Mouse (Mus musculus): ENCODE measurements around the gene Stk16.

Gene Stk16

DNA sequence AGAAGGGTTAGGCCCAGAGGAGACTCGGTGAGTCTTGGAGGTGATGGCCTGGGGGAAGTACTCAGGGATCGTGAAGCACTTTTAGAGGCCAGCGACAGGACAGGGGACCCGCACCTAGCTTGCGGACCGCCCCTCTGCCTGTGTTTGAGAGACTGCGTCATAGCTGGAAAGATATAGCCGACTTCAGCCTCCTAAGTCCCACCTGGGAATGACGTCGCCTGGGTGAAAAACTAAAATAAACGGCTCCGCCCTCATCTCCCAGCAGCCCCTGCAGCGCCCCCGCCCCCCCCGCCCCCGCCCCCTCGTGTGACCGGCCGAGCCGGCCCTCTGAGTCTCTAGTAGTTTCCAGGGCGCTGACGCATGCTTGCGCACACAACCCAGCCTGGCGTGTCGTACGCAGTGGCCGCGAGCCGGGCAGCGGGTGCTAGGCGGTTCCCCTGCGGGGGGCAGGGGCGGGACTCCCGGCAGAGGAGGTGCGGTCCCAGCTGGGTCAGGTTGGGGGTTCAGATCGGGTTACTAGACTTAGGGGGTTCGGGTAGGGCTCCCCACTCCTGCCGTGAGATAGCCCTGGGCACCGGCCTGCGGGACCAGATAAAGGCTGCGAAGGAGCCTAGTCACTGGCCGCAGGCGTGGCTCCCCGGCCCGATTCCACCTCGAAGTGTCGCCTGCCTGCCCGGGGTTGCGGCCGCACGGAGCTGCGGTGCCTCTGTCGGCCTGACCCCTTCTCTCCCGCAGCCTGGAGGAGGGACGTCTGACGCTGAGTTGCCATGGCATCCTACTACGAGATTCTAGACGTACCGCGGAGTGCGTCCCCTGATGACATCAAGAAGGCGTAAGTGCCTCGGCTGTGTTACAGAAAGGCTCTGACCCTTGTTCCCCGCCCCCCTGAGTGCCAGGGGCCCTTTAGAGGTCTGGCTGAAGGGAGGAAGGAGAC, 25.7 kb downstream of the Stk16 start, which contains the start of gene Dnajb2:
Dnajb2 (plus strand) TSS at position 290 of the 934 bp plus-strand sequence.
- in situ Hi-C loops (cut with MboI, MseI): no loop called here

DNA sequence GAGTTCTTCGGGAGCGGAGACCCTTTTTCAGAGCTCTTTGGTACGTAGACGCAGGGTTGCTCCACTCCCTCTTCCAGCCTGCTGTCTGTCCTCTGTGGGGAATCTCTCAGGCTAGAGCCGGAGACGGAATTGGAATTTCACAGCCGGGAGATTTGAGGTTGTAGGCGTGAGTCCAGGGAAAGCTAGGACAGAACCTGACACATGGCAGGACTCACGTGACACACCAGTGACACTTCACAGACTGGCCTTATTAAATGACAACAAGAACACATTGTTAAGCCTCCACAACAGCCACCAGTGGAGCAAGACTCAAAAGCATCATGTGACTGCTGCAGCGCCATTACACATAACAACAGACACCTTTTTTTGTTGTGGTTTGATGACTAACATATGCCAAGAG, 29.0 kb downstream of the Stk16 start:
- in situ Hi-C loops (cut with MboI, MseI): no loop called here

DNA sequence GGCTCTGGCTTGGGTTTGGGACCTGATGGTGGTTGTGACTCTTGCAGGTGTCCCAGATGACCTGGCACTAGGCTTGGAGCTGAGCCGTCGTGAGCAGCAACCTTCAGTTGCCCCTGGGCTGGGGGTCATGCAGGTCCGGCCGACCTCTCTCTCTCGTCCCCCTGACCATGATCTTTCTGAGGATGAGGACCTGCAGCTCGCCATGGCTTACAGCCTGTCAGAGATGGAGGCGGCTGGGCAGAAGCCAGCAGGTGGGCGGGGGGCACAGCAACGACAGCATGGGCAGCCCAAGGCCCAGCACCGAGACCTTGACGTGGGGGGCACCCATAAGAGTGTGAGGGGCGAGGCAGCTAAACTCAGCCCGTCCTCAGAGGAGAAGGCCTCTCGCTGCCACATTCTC, 32.8 kb downstream of the Stk16 start:
- in situ Hi-C loops (cut with MboI, MseI): no loop called here

- in situ Hi-C loops (cut with MboI, MseI): no loop called here
Measured at GRCm38 (mm10) chr1:75244175-75244826, 33.7 kb downstream of the Stk16 start.

- in situ Hi-C loops (cut with MboI, MseI): no loop called here
Measured at GRCm38 (mm10) chr1:75244836-75245235, 34.2 kb downstream of the Stk16 start.

DNA sequence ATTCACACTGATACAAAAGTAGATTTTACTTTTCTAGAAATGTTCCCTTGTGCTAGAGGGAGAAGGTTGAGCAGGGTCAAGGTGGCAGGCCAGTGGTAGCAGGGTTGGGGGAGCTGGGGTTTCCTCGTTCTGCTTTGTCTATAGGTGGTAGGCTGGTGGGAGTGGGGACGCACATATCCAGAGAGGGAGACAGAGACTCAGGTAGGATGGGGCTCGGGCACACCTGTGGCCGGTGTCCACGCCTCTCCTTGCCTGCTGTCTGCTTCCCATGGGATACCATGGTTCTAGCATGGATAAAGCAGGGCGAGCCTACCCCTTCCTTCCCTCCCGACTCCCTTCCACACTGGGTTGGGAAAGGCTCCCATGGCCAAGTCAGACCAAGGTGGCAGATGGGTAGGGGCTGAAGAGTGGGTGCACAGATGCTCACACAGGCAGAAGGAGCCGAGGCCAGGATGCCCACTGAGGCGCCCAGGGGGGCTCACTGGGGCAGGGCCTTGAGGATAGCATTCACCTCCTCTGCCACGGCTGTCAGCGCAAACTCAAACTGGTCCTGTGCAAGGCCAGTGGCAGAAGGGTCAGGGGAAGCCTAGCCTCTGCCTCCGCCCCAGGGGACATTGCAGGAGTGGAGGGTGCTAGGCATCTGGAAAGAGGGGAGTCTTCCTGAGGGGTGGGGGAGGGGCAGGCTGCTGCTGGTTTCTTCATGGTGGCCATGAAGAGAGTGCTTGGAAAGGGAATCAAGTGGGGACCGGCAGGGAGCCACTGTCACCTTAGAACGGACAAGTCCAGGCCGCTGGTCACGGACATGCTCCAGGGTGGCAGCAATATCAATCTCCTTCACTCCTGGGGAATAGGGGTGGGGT, 36.7 kb downstream of the Stk16 start:
- in situ Hi-C loops (cut with MboI, MseI): no loop called here

DNA sequence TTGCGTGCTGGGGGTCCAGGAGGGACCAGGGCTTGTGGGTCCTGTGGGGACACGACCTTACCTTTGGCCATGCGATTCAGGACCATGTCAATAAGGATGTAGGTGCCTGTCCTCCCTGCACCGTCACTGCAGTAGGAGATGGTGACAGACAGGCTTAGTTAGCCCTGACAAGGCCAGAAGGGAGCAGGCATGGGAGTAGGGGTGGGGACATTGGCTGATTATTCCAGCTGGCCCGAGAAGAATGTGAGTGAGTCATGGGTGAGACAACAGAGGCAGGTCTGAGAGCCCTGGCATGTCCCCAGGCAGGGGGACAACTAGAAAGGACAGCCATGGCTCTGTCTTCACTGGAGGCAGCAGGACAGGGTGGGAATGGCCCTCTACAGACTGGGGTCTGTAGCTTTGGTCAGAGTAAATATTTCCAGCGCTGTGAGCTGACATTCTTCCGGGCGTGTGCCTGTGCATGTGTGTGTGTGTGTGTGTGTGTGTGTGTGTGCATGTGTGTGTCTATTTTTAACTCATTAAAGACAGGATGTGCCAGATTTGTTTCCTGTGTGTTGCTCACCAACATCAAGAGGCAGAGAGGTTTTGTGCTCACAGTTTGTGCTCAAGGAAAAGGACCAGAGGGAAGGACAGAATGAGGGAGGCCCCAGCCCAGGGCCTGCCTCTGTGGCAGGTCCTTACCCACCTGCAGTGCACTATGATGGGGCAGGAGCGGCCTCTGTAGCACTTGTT, 37.6 kb downstream of the Stk16 start:
- in situ Hi-C loops (cut with MboI, MseI): no loop called here

DNA sequence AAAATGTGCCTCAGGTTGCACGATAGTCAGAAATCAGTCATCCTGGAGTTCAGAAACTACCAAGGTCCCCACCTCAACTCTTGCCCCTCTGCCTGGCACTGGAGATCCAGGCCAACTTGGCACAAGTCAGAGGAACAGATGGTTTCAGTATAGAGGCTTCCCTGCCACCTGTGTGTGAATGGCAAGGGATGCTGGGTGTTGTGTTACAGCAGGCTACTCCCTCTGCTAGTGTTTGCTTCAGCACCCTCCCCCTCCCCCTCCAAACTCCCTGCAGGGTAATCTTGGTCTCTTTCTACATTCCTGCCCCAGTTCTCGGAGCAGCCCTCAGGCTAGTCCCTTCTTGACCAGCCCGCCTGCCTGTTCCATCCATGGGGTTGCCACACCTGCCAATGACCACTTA, 39.9 kb downstream of the Stk16 start:
- in situ Hi-C loops (cut with MboI, MseI): loop anchor here (5.0 to 10.0 kb wide), 3 partner anchors 56 to 198 kb away; partner anchors contain the start of genes Ankzf1, Atg9a and Nhej1

GRCm38 (mm10) chr1:75251112-75251970, 40.7 kb downstream of the Stk16 start:
- in situ Hi-C loops (cut with MboI, MseI): loop anchor here (5.0 to 10.0 kb wide), 3 partner anchors 57 to 199 kb away; partner anchors contain the start of genes Ankzf1, Atg9a and Nhej1

- in situ Hi-C loops (cut with MboI, MseI): loop anchor here (5.0 to 10.0 kb wide), 3 partner anchors 58 to 200 kb away; partner anchors contain the start of genes Ankzf1, Atg9a and Nhej1
Measured at GRCm38 (mm10) chr1:75252308-75252707, 41.7 kb downstream of the Stk16 start.

- in situ Hi-C loops (cut with MboI, MseI): loop anchor here (5.0 to 10.0 kb wide), 3 partner anchors 58 to 201 kb away; partner anchors contain the start of genes Ankzf1, Atg9a and Nhej1
Measured at GRCm38 (mm10) chr1:75253029-75253428, 42.4 kb downstream of the Stk16 start.

DNA sequence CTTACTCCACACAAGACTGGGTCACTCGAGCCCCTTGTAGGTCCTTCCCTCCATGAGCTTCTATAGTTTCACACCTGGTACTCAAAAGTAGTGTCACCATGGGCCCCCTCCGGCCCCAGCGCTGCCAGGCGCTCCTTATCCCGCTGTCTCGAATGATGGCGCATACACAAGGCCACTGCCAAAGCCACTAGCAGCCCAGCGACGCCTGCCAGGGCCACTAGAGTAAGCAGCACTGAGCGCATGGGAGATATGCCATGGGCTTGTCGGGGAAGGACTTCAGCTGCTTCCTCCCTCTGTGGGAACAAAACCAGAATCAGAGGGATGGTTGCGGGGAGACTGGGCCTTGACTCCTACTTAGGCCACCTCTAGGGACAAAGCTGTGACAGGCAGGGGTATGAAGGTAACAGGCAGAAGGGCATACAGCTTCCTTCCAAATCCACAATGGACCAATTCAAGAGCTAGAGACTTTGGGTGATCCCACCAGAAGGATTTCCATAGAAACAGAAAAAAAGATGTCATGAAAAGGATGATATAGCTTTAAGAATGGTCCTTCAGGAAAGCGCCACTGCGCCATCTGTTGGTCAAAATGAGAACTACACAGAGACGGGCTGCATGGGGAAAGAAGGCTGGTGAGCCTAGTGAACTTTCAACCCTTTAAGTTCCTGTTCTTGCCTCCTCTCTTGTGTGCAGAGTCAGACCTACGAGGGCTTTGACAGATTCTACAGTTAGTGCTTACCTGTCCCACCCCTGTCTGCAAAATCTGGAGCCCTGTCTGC, 43.4 kb downstream of the Stk16 start:
- in situ Hi-C loops (cut with MboI, MseI): loop anchor here (5.0 to 10.0 kb wide), 3 partner anchors 59 to 202 kb away; partner anchors contain the start of genes Ankzf1, Atg9a and Nhej1

GRCm38 (mm10) chr1:75254625-75255013, 44.0 kb downstream of the Stk16 start:
- in situ Hi-C loops (cut with MboI, MseI): loop anchor here (5.0 to 10.0 kb wide), 3 partner anchors 60 to 202 kb away; partner anchors contain the start of genes Ankzf1, Atg9a and Nhej1

DNA sequence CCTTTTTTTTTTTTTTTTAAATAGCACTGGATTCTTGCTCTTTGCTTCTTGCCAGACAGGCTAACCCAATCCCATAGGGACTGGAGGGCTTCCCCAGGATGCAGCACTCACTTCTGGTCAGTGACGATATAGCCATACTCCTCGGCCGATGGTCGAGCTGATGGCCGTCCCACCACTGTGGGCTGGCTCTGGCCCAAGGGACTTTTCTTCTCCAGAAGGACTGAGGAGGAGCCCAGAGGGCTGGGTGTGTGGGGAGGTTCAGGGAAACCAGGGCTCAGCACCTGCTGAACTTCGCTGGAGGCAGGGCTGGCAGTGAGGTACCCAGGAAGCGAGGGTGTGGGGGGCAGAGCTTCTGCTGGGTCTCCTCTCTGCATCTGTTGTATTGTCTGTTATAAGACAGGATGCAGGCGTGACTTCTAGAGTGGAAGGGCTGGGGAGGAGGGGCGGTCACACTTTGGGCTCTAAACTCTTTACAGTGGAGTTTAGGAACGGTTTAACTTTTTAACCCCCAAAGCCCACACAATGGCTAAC, 44.9 kb downstream of the Stk16 start:
- in situ Hi-C loops (cut with MboI, MseI): loop anchor here (10.0 kb wide), 1 partner anchor 61 kb away; the partner anchor contains the start of genes Ankzf1 and Atg9a

- in situ Hi-C loops (cut with MboI, MseI): no loop called here
Measured at GRCm38 (mm10) chr1:75261278-75261677, 50.6 kb downstream of the Stk16 start.

GRCm38 (mm10) chr1:75262969-75263951, 52.6 kb downstream of the Stk16 start:
- in situ Hi-C loops (cut with MboI, MseI): no loop called here
